Mouse (Mus musculus) intestine, embryonic 14.5 days (tissue): ENCODE measurements around the gene Raver1. TPM values are rescaled to one million over a fixed set of nuclear protein-coding genes. Genes with fewer than 3 reads are reported as not detected.

Experiments used
- ATAC-seq: fragments of 200-750 bp; cut with Nextera tagmentation; replicated peaks from 2 replicates; pipeline ENCODE4 v1.8.0; 2017; ENCODE audit warnings: low read depth, moderate number of reproducible peaks, moderate TSS enrichment, moderate library complexity; ENCODE audit not compliant: low FRiP score, low TSS enrichment
- DNase-seq: peaks from one replicate; pipeline ENCODE4 v3.0.0-alpha.2; 2018; ENCODE audit warnings: low spot score
- H3K27ac ChIP-seq: fragments of 300-500 bp; sonication (generic); 2 replicates; pipeline ENCODE4 v1.5.1; 2014; ENCODE audit warnings: low read depth, mild to moderate bottlenecking, control low read depth
- H3K27me3 ChIP-seq: fragments of 300-500 bp; sonication (generic); replicated peaks from 2 replicates; pipeline ENCODE4 v1.6.1; 2014; ENCODE audit warnings: low read length, control low read depth; ENCODE audit not compliant: control insufficient read depth, insufficient read depth
- H3K36me3 ChIP-seq: fragments of 300-500 bp; sonication (generic); 2 replicates; pipeline ENCODE4 v1.6.1; 2014; ENCODE audit warnings: low read length, control low read depth; ENCODE audit not compliant: control insufficient read depth, insufficient read depth
- H3K4me1 ChIP-seq: fragments of 300-500 bp; sonication (generic); replicated peaks from 2 replicates; pipeline ENCODE4 v1.6.1; 2014; ENCODE audit warnings: low read length, control low read depth, mixed read lengths; ENCODE audit not compliant: control insufficient read depth, insufficient read depth
- H3K4me2 ChIP-seq: fragments of 300-500 bp; sonication (generic); 2 replicates; pipeline ENCODE4 v1.6.1; 2014; ENCODE audit warnings: low read length
- H3K4me3 ChIP-seq: fragments of 300-500 bp; sonication (generic); 2 replicates; pipeline ENCODE4 v1.5.1; 2014; ENCODE audit warnings: low read depth, low read length, control low read depth, mixed read lengths
- H3K9ac ChIP-seq: fragments of 300-500 bp; sonication (generic); 2 replicates; pipeline ENCODE4 v1.6.1; 2014; ENCODE audit warnings: mild to moderate bottlenecking, low read length
- H3K9me3 ChIP-seq: fragments of 300-500 bp; sonication (generic); 2 replicates; pipeline ENCODE4 v1.6.1; 2016; ENCODE audit warnings: low read length, control low read depth; ENCODE audit not compliant: control insufficient read depth
- whole genome bisulfite sequencing: fragments of 180-500 bp; shearing (Covaris S2); extraction: QIAGEN DNeasy Blood & Tissue Kit; methylation state at CpG from one replicate; pipeline ENCODE4 v1.1.7; 2014; 5-methylcytosine and 5-hydroxymethylcytosine counted together
- polyA plus RNA-seq: library from polyadenylated mRNA; unstranded; fragments of >200 nt; fragmentation: Nextera tagmentation; extraction: Ambion mirVana; gene quantifications from 2 replicates; pipeline ENCODE4 v1.2.1, GENCODE M21; 2014

Raver1 gene
- polyA plus RNA-seq, 1 experiment from 2014 or later, result 87.5 TPM

GRCm38 (mm10) chr9:21114190-21114589, 22.4 kb upstream of the Raver1 start:
- H3K9me3 ChIP-seq, result no peaks in the 10 kb centered on the region
- 88% methylated on average over 7 of the region's 7 CpGs for WGBS
- DNase-seq, result no peak
- H3K27ac ChIP-seq, result no peak overlapping the region
- no peaks in the 10 kb centered on the region for H3K27me3 ChIP-seq
- no peak overlapping the region for H3K9ac ChIP-seq
- no peak overlapping the region for H3K4me3 ChIP-seq
- H3K4me1 ChIP-seq, result no peaks in the 10 kb centered on the region
- no peak overlapping the region for H3K4me2 ChIP-seq
- H3K36me3 ChIP-seq, result no peaks in the 10 kb centered on the region
- no peak for ATAC-seq

GRCm38 (mm10) chr9:21113751-21114150, 21.9 kb upstream of the Raver1 start:
- Histone ChIP-seq H3K27ac (no peak overlapping the region), H3K4me2 (no peak overlapping the region), H3K4me3 (no peak overlapping the region), H3K9me3 (no peaks in the 10 kb centered on the region), H3K4me1 (no peaks in the 10 kb centered on the region), H3K27me3 (no peaks in the 10 kb centered on the region), H3K9ac (no peak overlapping the region), H3K36me3 (no peaks in the 10 kb centered on the region)
- no peak for DNase-seq
- 90% methylated on average over 6 of the region's 6 CpGs for WGBS
- no peak for ATAC-seq

GRCm38 (mm10) chr9:21107607-21108237, 15.9 kb upstream of the Raver1 start:
- Histone ChIP-seq H3K4me3 (no peak overlapping the region), H3K36me3 (no peaks in the 10 kb centered on the region), H3K27ac (no peak overlapping the region), H3K4me2 (no peak overlapping the region), H3K9me3 (no peaks in the 10 kb centered on the region), H3K9ac (no peak overlapping the region), H3K27me3 (no peaks in the 10 kb centered on the region), H3K4me1 (peaks cover 3% of the 10 kb centered on the region; the same call in 1 of the 2 replicates)
- 40% methylated on average over 23 of the region's 23 CpGs for WGBS
- DNase-seq (no peak), ATAC-seq (0 out of 2 replicates have a peak, but pooled peaks have one; percentile 28)

- 80% methylated on average over 5 of the region's 5 CpGs for WGBS
- DNase-seq (no peak), ATAC-seq (no peak)
- Histone ChIP-seq H3K27ac (no peak overlapping the region), H3K36me3 (no peaks in the 10 kb centered on the region), H3K4me1 (peaks cover 3% of the 10 kb centered on the region; the same call in 1 of the 2 replicates), H3K27me3 (no peaks in the 10 kb centered on the region), H3K4me3 (no peak overlapping the region), H3K9ac (no peak overlapping the region), H3K4me2 (no peak overlapping the region), H3K9me3 (no peaks in the 10 kb centered on the region)
Observed at GRCm38 (mm10) chr9:21105760-21106564, 14.2 kb upstream of the Raver1 start.

GRCm38 (mm10) chr9:21104814-21105213, 13.0 kb upstream of the Raver1 start:
- WGBS, result 83% methylated on average over 6 of the region's 6 CpGs
- no peak overlapping the region for H3K4me3 ChIP-seq
- H3K9ac ChIP-seq, result no peak overlapping the region
- no peaks in the 10 kb centered on the region for H3K9me3 ChIP-seq
- DNase-seq (no peak), ATAC-seq (no peak)
- H3K4me2 ChIP-seq, result no peak overlapping the region
- no peaks in the 10 kb centered on the region for H3K36me3 ChIP-seq
- peaks cover 7% of the 10 kb centered on the region; the same call in 1 of the 2 replicates for H3K4me1 ChIP-seq
- no peaks in the 10 kb centered on the region for H3K27me3 ChIP-seq
- H3K27ac ChIP-seq, result no peak overlapping the region

GRCm38 (mm10) chr9:21102076-21102475, 10.3 kb upstream of the Raver1 start:
- WGBS, result 94% methylated on average over 2 of the region's 2 CpGs
- no peak for DNase-seq

GRCm38 (mm10) chr9:21100447-21101161, 8.8 kb upstream of the Raver1 start:
- no peaks in the 10 kb centered on the region for H3K9me3 ChIP-seq
- ATAC-seq (no peak), DNase-seq (no peak)
- no peak overlapping the region for H3K4me2 ChIP-seq
- H3K4me3 ChIP-seq, result no peak overlapping the region
- H3K27ac ChIP-seq, result no peak overlapping the region
- 38% methylated on average over 15 of the region's 15 CpGs for WGBS
- H3K4me1 ChIP-seq, result 0 out of 2 replicates have a peak, but pooled peaks cover 7% of the 10 kb centered on the region
- no peak overlapping the region for H3K9ac ChIP-seq
- H3K36me3 ChIP-seq, result no peaks in the 10 kb centered on the region
- H3K27me3 ChIP-seq, result no peaks in the 10 kb centered on the region

More at GRCm38 (mm10) chr9:21102076-21102475, 10.3 kb upstream of the Raver1 start:
- Histone ChIP-seq H3K4me2 (no peak overlapping the region), H3K27ac (no peak overlapping the region), H3K9me3 (no peaks in the 10 kb centered on the region), H3K27me3 (no peaks in the 10 kb centered on the region), H3K4me3 (no peak overlapping the region), H3K36me3 (no peaks in the 10 kb centered on the region), H3K9ac (no peak overlapping the region), H3K4me1 (0 out of 2 replicates have a peak, but pooled peaks cover 7% of the 10 kb centered on the region)
- no peak for ATAC-seq

- H3K36me3 ChIP-seq, result no peaks in the 10 kb centered on the region
- H3K4me1 ChIP-seq, result 0 out of 2 replicates have a peak, but pooled peaks cover 4% of the 10 kb centered on the region
- H3K27ac ChIP-seq, result no peak overlapping the region
- no peak overlapping the region for H3K9ac ChIP-seq
- H3K27me3 ChIP-seq, result no peaks in the 10 kb centered on the region
- H3K4me3 ChIP-seq, result no peak overlapping the region
- no peak for ATAC-seq
- no peak overlapping the region for H3K4me2 ChIP-seq
- no peak for DNase-seq
- 65% methylated on average over 8 of the region's 8 CpGs for WGBS
- H3K9me3 ChIP-seq, result no peaks in the 10 kb centered on the region
Observed at GRCm38 (mm10) chr9:21097793-21098192, 6.0 kb upstream of the Raver1 start.
